In genomic region chr16:90810716-90811256, GRCm38 (mm10) we compare ENCODE assay signal across 8 mouse cellular contexts. TPM values are rescaled to one million over a fixed set of nuclear protein-coding genes. Genes with fewer than 3 reads are reported as not detected.
DNase-seq lines count a peak whose midpoint lies in the region; ATAC-seq and TF ChIP-seq lines count a peak whose summit lies in the region.

No protein-coding gene starts in this region.

- peaks cover 4% of the 10 kb centered on the region; the same call in 1 of the 2 replicates for H3K4me1 ChIP-seq in lung, postnatal 0 days (ENCODE audit: insufficient read depth, low read depth, low read length)
- peaks cover 5% of the 10 kb centered on the region for H3K4me1 ChIP-seq in forebrain, embryonic 11.5 days (replicated peaks; ENCODE audit: control insufficient read depth, insufficient read depth, low read length)
- peaks cover 4% of the 10 kb centered on the region; the same call in 1 of the 2 replicates for H3K4me1 ChIP-seq in intestine, postnatal 0 days (replicated peaks; ENCODE audit: control insufficient read depth, insufficient read depth, low read length)
- peaks cover 23% of the 10 kb centered on the region for H3K4me1 ChIP-seq in neural tube, embryonic 15.5 days

- no peak for TF ChIP-seq CTCF in lung, postnatal 0 days (IDR thresholded peaks at IDR 0.05)
- TF ChIP-seq CTCF in intestine, postnatal 0 days (IDR thresholded peaks at IDR 0.05; ENCODE audit: low read depth): no peak

- peak overlapping the region; percentile 66 for H3K4me3 ChIP-seq in lung, postnatal 0 days (ENCODE audit: low read depth, low read length)
- peak overlapping the region; percentile 78 for H3K4me3 ChIP-seq in forebrain, embryonic 11.5 days (ENCODE audit: low read depth, low read length)
- H3K4me3 ChIP-seq in intestine, postnatal 0 days (ENCODE audit: low read depth, low read length): peak overlapping the region; percentile 73
- H3K4me3 ChIP-seq in neural tube, embryonic 15.5 days (replicated peaks): peak overlapping the region; percentile 83

- H3K4me2 ChIP-seq in lung, postnatal 0 days (replicated peaks; ENCODE audit: low read depth, low read length): peak overlapping the region; percentile 90
- H3K4me2 ChIP-seq in forebrain, embryonic 11.5 days (ENCODE audit: low read depth, low read length, severe bottlenecking): peak overlapping the region; percentile 67
- peak overlapping the region; percentile 95 for H3K4me2 ChIP-seq in intestine, postnatal 0 days (replicated peaks; ENCODE audit: low read depth)
- peak overlapping the region; percentile 84 for H3K4me2 ChIP-seq in neural tube, embryonic 15.5 days

- H3K9me3 ChIP-seq in lung, postnatal 0 days (ENCODE audit: low read length): no peaks in the 10 kb centered on the region
- no peaks in the 10 kb centered on the region for H3K9me3 ChIP-seq in forebrain, embryonic 11.5 days (ENCODE audit: control insufficient read depth, low read length)
- no peaks in the 10 kb centered on the region for H3K9me3 ChIP-seq in intestine, postnatal 0 days (ENCODE audit: control insufficient read depth)
- no peaks in the 10 kb centered on the region for H3K9me3 ChIP-seq in neural tube, embryonic 15.5 days (replicated peaks)

- 39% methylated on average over 11 of the region's 11 CpGs for WGBS in lung, postnatal 0 days
- 47% methylated on average over 11 of the region's 11 CpGs for WGBS in forebrain, embryonic 11.5 days
- WGBS in intestine, postnatal 0 days: 48% methylated on average over 11 of the region's 11 CpGs
- WGBS in neural tube, embryonic 15.5 days: 50% methylated on average over 11 of the region's 11 CpGs

- intact Hi-C loops in left cerebral cortex, postnatal 25 days (cut with DNase I): loop anchor here (1.0 kb wide), 1 partner anchor 124 kb away; no protein-coding TSS in a partner anchor

- no peaks in the 10 kb centered on the region for H3K27me3 ChIP-seq in lung, postnatal 0 days (replicated peaks; ENCODE audit: insufficient read depth, low read length)
- H3K27me3 ChIP-seq in forebrain, embryonic 11.5 days (ENCODE audit: control insufficient read depth, insufficient read depth, low read length): no peaks in the 10 kb centered on the region
- no peaks in the 10 kb centered on the region for H3K27me3 ChIP-seq in intestine, postnatal 0 days (replicated peaks; ENCODE audit: control insufficient read depth, insufficient read depth, low read length)
- no peaks in the 10 kb centered on the region for H3K27me3 ChIP-seq in neural tube, embryonic 15.5 days (replicated peaks)

- H3K27ac ChIP-seq in lung, postnatal 0 days (ENCODE audit: low read length): peak overlapping the region; percentile 66
- H3K27ac ChIP-seq in forebrain, embryonic 11.5 days (ENCODE audit: low read depth, low read length): 0 out of 2 replicates have a peak overlapping the region, but pooled peaks have one; percentile 18
- H3K27ac ChIP-seq in intestine, postnatal 0 days (ENCODE audit: low read depth, low read length): no peak overlapping the region
- peak overlapping the region; percentile 77 for H3K27ac ChIP-seq in neural tube, embryonic 15.5 days (replicated peaks)

- TF ChIP-seq EP300 in lung, postnatal 0 days (IDR thresholded peaks at IDR 0.05): no peak

- no peaks in the 10 kb centered on the region for H3K36me3 ChIP-seq in lung, postnatal 0 days (ENCODE audit: insufficient read depth, low read length)
- no peaks in the 10 kb centered on the region for H3K36me3 ChIP-seq in forebrain, embryonic 11.5 days (ENCODE audit: control insufficient read depth, insufficient read depth, low read length)
- H3K36me3 ChIP-seq in intestine, postnatal 0 days (ENCODE audit: control insufficient read depth, insufficient read depth): no peaks in the 10 kb centered on the region
- H3K36me3 ChIP-seq in neural tube, embryonic 15.5 days: peaks cover 2% of the 10 kb centered on the region; the same call in 1 of the 2 replicates

- no peak overlapping the region; the same call in 1 of the 2 replicates for H3K9ac ChIP-seq in lung, postnatal 0 days (replicated peaks; ENCODE audit: low read depth)
- peak overlapping the region; percentile 43; the same call in 1 of the 2 replicates for H3K9ac ChIP-seq in forebrain, embryonic 11.5 days (ENCODE audit: low read length)
- H3K9ac ChIP-seq in intestine, postnatal 0 days (ENCODE audit: low read depth, low read length): no peak overlapping the region
- peak overlapping the region; percentile 44 for H3K9ac ChIP-seq in neural tube, embryonic 15.5 days (replicated peaks)

- ATAC-seq in lung, postnatal 0 days: no peak
- ATAC-seq in forebrain, embryonic 11.5 days (replicated peaks; ENCODE audit: low FRiP score): peak; percentile 51
- 0 out of 2 replicates have a peak, but pooled peaks have one; percentile 5 for ATAC-seq in intestine, postnatal 0 days
- ATAC-seq in neural tube, embryonic 15.5 days (ENCODE audit: low FRiP score): peak; percentile 15; the same call in 1 of the 2 replicates

- DNase-seq in lung, postnatal 0 days (ENCODE audit: low spot score): no peak
- DNase-seq in lung, postnatal 25 days (ENCODE audit: low spot score): no peak
- DNase-seq in forebrain, embryonic 11.5 days (ENCODE audit: low spot score): no peak
- no peak for DNase-seq in frontal cortex, postnatal 25 days (ENCODE audit: low spot score in 2 of 2)
- no peak for DNase-seq in left cerebral cortex, postnatal 25 days (ENCODE audit: low spot score in 2 of 2)
- no peak for DNase-seq in adrenal gland, postnatal 36 days

RNA-seq across cellular contexts. Expression of gene Urb1, which starts 0.6 kb away (rescaled TPM):
- 2.7 TPM in 2 replicates for polyA plus RNA-seq in lung, postnatal 0 days (2015; fragmentation: Nextera tagmentation; extraction: Ambion mirVana)
- 14.3 and 15.6 TPM in 2 replicates for polyA plus RNA-seq in forebrain, embryonic 11.5 days (2014; fragmentation: Nextera tagmentation; extraction: Ambion mirVana)
- 2.4 and 2.6 TPM in 2 replicates for polyA plus RNA-seq in intestine, postnatal 0 days (2015; fragmentation: Nextera tagmentation; extraction: Ambion mirVana)
- polyA plus RNA-seq in neural tube, embryonic 15.5 days (2015; fragmentation: Nextera tagmentation; extraction: Ambion mirVana): 8.2 and 8.3 TPM in 2 replicates
- 10 to 100 TPM; 13.7 to 14.4 TPM for total RNA-seq in left cerebral cortex, postnatal 25 days (2021)
- total RNA-seq in adrenal gland, postnatal 36 days (2021): 10 to 100 TPM; 13.0 to 18.7 TPM

RNA-seq across cellular contexts. Expression of gene Eva1c, which starts 15.7 kb away (rescaled TPM):
- 5.9 and 9.6 TPM in 2 replicates for polyA plus RNA-seq in lung, postnatal 0 days (2015; fragmentation: Nextera tagmentation; extraction: Ambion mirVana)
- polyA plus RNA-seq in forebrain, embryonic 11.5 days (2014; fragmentation: Nextera tagmentation; extraction: Ambion mirVana): 1.6 and 1.9 TPM in 2 replicates
- polyA plus RNA-seq in intestine, postnatal 0 days (2015; fragmentation: Nextera tagmentation; extraction: Ambion mirVana): 0.68 and 0.69 TPM in 2 replicates
- 2.6 and 3.5 TPM in 2 replicates for polyA plus RNA-seq in neural tube, embryonic 15.5 days (2015; fragmentation: Nextera tagmentation; extraction: Ambion mirVana)
- 1 to 10 TPM; 1.6 to 1.8 TPM for total RNA-seq in left cerebral cortex, postnatal 25 days (2021)
- 1 to 10 TPM; 2.8 to 7.5 TPM for total RNA-seq in adrenal gland, postnatal 36 days (2021)

Comparison
In these comparisons a context has a peak if more than half of its experiments do, and no peak if none do; other contexts are left out.
1. H3K9ac ChIP-seq: peak in forebrain, embryonic 11.5 days (single experiment) and neural tube, embryonic 15.5 days (single experiment); none in lung, postnatal 0 days (single experiment) and intestine, postnatal 0 days (single experiment).
2. Peak in every context shown above with its lines, with median percentiles within 50 percentile points of each other: H3K4me2 ChIP-seq and H3K4me3 ChIP-seq.